Mouse (Mus musculus) megakaryocyte, embryonic 14.5 days (primary cell): Measurements from ENCODE around the gene Mest.

ENCODE experiments used
- FLI1 ChIP-seq: IDR thresholded peaks from 2 replicates; pipeline ENCODE4 v1.6.1; 2012; ENCODE audit warnings: low read length, inconsistent platforms, mixed read lengths
- GATA1 ChIP-seq: IDR thresholded peaks from 3 replicates; pipeline ENCODE4 v1.6.1; 2012; ENCODE audit warnings: mixed read lengths, low read length, inconsistent platforms, borderline replicate concordance

DNA sequence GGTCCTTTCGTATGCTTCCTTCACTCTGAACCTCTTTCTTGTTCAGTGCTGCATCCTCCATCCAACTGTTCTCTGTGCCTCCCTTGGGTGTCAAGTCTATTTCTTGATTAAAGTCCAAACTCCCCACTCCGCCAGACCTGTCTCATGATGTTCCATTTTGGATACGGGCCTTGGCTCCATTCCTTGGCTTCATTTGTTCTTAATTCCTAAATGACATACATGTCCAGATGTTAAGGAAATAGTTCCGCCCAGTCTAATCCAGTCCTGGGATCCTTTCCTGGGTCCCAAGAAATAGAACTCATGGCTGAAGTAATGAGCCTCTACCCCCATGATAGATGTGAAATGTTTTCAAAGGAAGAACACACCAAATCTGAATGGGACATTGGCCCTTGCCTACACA lies 25.3 kb upstream of the Mest start:
- TF ChIP-seq GATA1 (no peak), FLI1 (no peak)
